Mouse (Mus musculus) brain, embryonic 14.5 days (tissue): ENCODE results near the gene Lzic.

Experiments
- CTCF ChIP-seq: fragments of 200-500 bp; IDR thresholded peaks from 2 replicates; pipeline ENCODE4 v1.5.1; 2012; ENCODE audit warnings: inconsistent platforms, mild to moderate bottlenecking, moderate library complexity, borderline replicate concordance; ENCODE audit not compliant: insufficient read depth, insufficient read length; ENCODE audit errors: extremely low read depth
- POLR2A ChIP-seq: fragments of 200-500 bp; IDR thresholded peaks from 2 replicates; pipeline ENCODE4 v1.6.1; 2012; ENCODE audit warnings: mild to moderate bottlenecking, inconsistent platforms, borderline replicate concordance; ENCODE audit not compliant: poor library complexity, insufficient read depth, insufficient read length, severe bottlenecking; ENCODE audit errors: extremely low read depth

DNA sequence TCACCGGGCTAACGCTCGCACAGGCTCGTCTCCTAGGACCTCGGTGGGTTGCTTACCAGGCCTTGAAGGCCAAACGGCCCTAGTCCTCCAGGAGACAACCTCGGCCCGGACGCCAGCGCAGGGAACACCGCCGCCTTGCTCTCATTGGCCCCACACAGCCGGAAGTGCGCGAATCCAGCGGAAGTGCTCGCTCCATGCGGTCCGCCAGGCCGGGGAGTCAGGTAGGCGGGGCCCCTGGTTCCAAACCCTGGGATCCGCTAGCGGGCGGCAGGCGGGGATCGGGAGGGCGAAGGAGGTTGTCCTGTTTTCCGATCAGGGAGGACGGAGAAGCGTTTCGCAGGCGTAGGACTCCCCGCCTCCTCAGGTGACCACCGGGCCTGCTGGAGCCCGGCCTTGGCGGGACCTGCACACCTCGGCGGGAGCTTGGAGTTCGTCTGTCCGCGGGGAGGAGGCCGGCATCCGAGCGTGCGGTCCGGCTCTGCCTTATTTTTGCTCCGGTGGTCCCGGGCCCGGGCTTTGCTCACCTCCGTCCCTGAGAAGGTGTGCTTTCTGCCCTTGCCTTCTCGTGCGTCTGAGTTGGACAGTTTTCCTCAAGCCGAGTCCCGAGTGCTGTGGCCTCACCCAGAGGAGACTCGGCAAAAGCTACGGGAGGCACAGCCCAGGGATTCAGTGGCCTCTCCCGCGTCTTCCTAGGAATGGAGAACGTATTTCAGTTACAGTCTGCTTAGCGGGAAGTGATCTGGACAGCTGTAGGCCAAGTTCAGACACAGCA is at the start of gene Lzic, which contains the start of gene Nmnat1:
- TF ChIP-seq POLR2A = peak; percentile 44; the same call in 1 of the 2 replicates
- TF ChIP-seq CTCF = no peak
